Mouse (Mus musculus): ENCODE measurements around the gene Fam228b.
"Not testable (repeated sequence)": the region's sequence is repeated elsewhere in the genome, so short reads cannot be mapped to it uniquely, and the experiment has no call there.

Fam228b gene

GRCm38 (mm10) chr12:4740823-4741222 is 28.2 kb downstream of the Fam228b start:
- DNase-seq = no peak

- no peak for DNase-seq
Measured at GRCm38 (mm10) chr12:4738031-4738576, 31.0 kb downstream of the Fam228b start, which contains the start of gene Fam228a. TSS of gene Fam228a (minus strand) at chr12:4738430.

- no peak for DNase-seq
Measured at GRCm38 (mm10) chr12:4732332-4732731, 36.7 kb downstream of the Fam228b start.

GRCm38 (mm10) chr12:4731629-4732028 is 37.4 kb downstream of the Fam228b start:
- DNase-seq = no peak

- no peak for DNase-seq
Measured at GRCm38 (mm10) chr12:4729165-4729564, 39.9 kb downstream of the Fam228b start.

- DNase-seq = no peak
Measured at GRCm38 (mm10) chr12:4719762-4720754, 49.0 kb downstream of the Fam228b start.

GRCm38 (mm10) chr12:4719066-4719761 is 49.9 kb downstream of the Fam228b start:
- no peak for DNase-seq

GRCm38 (mm10) chr12:4717417-4717816 is 51.6 kb downstream of the Fam228b start:
- DNase-seq = no peak

- DNase-seq = no peak
Measured at GRCm38 (mm10) chr12:4715606-4716005, 53.5 kb downstream of the Fam228b start.

- no peak for DNase-seq
Measured at GRCm38 (mm10) chr12:4713361-4713760, 55.7 kb downstream of the Fam228b start.

- DNase-seq = no peak
Measured at GRCm38 (mm10) chr12:4709926-4710325, 59.1 kb downstream of the Fam228b start.

- DNase-seq = no peak
Measured at GRCm38 (mm10) chr12:4708881-4709604, 60.0 kb downstream of the Fam228b start.

GRCm38 (mm10) chr12:4708296-4708695 is 60.8 kb downstream of the Fam228b start:
- no peak for DNase-seq

GRCm38 (mm10) chr12:4707488-4708017 is 61.5 kb downstream of the Fam228b start:
- DNase-seq = no peak

GRCm38 (mm10) chr12:4706901-4707300 is 62.2 kb downstream of the Fam228b start:
- no peak for DNase-seq

- no peak for DNase-seq
Measured at GRCm38 (mm10) chr12:4706175-4706574, 62.9 kb downstream of the Fam228b start.

- not testable (repeated sequence) for DNase-seq
Measured at GRCm38 (mm10) chr12:4705626-4706025, 63.4 kb downstream of the Fam228b start.

- no peak for DNase-seq
Measured at GRCm38 (mm10) chr12:4694534-4694933, 74.5 kb downstream of the Fam228b start.

- no peak for DNase-seq
Measured at GRCm38 (mm10) chr12:4691193-4691592, 77.9 kb downstream of the Fam228b start.

Data from right cerebral cortex, adult 18-20 months (tissue).